Mouse (Mus musculus) T-helper 2 cell (primary cell): ENCODE results near the gene Nr2f2.

Source experiments
- in situ Hi-C: fragments of 300-600 bp; cut with MboI, MseI; formaldehyde crosslinking; loops from one replicate; pipeline ENCODE4 v1.15.1; 2025; ENCODE audit warnings: high pct_unique_total_duplicates

The Nr2f2 gene

DNA sequence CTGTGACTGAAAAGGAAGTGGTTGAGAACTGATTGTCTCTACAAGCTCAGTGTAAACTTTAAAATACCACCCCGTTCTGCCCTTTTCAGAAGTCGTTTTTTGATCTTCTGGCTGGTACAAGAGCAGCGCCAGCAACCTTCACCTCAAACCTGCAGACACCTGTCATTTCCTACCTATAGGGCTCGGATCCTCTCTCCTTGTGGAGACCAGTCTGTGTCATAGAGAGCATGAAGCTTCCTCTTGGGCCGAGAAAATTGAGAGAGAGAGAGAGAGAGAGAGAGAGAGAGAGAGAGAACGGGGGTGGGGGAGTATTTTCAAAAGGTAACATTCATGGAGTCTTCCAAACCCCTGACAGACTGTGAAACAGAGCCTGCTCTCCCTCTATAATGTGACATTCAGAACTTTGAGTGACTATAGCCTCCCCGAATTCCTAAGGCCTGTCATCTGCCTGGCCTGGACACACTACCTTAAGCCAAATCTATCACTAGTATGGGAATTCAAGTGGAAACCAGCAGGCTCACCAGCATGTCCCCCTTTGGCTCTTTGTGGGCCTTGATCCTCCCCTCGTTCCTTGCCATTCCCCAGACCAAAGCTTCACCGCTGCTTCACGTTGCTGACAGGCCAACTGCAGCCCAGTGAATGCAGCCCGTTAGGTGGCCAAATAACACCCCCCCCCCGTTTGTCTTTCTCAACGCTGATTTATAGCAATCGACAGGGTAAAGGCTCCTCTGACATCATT lies 33.4 kb downstream of the Nr2f2 start:
- in situ Hi-C loops = no loop called here

DNA sequence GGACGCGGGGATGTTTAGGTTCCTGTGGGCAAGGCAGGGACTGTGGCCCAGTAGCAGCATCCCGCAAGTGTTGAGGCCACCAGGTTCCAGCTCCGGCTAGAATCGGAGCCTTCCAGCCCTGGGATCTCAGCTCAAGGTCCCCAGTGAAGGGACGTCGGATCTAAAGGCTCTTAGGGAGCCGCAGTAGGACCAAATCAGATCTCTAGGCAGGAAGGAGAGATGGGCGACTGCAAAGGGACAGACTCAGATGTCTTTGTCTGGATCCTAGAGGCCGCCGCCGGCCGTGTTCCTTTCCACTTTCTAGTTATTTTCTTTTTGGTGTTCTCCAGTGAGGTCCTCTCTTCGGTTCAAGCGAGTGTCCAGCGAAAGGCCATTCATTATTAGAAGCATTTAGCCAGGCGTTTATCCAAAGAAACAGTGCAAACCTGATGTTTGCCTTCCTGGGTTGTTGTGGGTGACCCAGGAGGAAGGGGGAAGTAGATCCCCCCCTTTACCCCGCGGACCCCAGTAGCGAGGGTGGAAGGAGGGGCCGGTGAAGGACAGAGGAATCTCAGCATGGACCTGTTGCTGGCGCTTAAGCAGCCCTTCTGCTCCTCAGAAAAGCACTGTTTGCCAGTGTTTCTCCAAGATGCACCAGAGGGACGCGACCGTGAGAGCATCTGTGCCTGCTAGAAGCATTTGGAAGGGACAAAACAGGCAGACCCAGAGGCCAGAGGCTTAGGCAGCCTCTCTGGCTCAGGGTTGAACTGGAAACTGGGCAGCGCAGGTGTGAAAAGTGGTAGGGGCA lies 34.3 kb downstream of the Nr2f2 start:
- in situ Hi-C loops = no loop called here

DNA sequence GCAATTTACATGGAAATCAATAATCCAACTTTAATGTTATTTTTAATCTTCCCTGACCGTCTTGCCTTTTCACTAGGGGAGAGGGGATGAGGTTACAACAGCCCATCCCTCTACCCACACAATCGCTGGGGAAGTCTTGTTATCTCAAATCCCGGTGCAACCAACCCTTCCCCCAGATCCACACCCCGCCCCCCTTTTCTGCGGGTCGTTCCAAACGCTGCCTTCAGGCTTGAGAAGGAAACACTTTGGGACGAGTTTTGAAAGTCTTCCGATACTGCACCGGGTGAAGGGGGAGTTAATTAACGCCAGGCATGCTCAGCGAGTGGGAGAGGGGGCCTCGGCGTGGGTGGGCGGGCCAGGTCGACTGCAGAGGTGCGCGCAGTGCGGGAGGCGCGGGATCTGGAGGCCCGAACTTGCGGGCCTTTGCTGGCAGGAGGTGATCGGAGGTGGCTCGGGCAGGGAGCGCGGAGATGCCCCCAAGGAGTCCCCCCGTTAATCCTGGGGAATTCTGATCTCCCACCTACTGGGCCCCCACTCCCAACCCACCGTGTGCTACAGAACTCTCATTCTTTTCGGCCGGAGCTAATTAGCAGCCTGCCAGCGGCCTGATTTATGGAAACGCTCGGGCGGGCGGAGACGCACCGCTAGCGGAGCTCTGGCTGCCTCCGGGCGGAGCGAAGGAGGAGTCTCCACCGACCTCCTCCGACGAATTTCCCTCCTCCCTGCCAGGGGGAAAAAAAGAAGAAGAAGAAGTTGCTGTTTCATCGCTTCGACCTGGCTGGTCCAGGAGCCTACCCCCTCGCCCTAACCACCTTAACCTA lies 35.1 kb downstream of the Nr2f2 start:
- in situ Hi-C loops = no loop called here

DNA sequence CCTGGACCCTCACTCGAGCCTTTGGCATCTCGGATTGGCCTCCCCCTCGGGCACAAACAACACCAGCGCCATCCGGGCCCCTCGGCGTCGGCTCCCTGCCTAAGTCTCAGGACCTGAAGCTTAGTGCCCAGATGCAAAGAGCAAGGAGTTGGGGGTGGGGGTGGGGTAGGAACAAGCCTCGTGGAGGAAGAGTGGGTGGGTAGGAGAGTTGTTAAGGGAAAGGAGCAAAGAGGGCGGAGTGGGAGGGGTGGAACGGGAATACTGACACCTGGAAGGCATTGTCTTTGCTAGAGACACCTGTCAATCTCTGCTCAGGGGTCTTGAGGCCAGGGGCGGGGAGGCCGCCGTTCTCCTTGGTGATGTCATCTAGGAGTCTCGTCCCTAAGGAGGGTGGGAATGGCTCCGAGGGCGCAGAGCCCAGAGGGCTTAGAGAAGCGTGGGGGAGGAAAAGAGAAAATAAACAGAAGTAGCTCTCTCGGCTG lies 35.7 kb downstream of the Nr2f2 start:
- in situ Hi-C loops = no loop called here

DNA sequence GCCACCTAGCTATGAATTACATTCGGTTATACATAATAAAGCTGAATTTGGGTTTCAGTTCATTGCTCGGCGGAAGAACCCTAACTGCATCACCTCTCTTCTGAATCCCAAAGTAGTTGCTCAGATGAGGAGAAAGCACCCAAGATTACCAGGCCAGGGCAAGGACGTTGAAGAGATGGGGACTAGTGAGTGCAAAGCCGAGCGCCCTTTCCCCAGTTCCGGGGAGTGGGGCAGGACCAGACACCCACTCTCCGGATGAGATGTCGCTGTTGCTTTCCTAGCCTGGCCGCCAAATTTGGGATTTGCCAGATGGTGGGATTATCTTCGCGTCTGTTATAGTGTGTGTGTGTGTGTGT lies 36.4 kb downstream of the Nr2f2 start:
- in situ Hi-C loops = no loop called here

DNA sequence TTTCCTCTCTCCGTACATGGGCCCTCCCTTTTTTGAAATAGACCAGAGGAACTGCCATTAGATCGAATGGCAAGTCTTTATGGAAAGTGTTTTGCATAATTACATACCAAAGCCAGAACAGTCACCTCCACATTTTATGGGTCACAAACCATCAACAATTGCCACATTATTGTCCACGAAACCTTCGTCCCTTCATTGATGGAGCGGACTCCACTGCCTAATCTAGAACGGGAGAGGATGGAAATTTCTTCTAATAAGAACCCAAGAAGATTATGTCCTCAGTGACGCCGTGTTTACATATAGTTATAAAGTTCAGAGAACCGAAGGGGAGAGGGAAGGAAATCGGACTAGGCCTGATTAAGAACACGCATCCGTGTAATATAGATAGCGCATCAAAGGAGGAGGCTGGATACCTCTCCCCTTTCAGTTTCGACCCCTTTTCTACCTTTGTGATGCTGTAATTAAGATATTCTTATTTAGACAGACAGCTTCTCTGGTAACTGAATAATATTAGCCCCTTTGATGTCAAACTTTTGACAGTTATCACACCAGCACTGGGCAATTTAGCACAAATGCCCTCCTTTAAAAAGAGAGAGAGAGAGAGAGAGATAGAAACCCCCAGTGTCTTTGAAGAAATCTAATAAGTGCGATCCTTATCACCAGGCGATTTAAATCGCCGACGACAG lies 36.9 kb downstream of the Nr2f2 start:
- in situ Hi-C loops = no loop called here

DNA sequence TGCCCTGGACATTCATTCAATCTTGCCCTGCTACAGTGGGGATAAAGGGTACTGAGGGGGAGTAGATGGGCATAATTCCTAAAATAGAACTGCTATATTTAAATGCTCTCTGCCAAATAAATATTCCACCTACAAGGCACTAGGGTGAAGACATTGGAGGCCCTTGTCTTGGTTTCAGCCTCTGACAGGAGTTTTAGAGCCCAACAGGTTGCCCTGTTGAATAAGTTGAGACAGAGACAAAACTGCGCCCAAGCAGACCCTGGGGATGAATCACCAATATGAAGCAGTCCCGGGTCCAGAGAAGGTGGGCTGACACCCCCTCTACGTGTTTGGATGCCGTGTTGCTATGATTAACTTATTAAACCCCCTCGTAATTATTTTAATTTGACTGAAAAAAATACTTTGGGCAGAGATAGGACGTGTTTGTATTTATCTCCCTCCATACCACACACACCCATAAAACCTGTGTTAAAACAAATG lies 37.5 kb downstream of the Nr2f2 start:
- in situ Hi-C loops = no loop called here

DNA sequence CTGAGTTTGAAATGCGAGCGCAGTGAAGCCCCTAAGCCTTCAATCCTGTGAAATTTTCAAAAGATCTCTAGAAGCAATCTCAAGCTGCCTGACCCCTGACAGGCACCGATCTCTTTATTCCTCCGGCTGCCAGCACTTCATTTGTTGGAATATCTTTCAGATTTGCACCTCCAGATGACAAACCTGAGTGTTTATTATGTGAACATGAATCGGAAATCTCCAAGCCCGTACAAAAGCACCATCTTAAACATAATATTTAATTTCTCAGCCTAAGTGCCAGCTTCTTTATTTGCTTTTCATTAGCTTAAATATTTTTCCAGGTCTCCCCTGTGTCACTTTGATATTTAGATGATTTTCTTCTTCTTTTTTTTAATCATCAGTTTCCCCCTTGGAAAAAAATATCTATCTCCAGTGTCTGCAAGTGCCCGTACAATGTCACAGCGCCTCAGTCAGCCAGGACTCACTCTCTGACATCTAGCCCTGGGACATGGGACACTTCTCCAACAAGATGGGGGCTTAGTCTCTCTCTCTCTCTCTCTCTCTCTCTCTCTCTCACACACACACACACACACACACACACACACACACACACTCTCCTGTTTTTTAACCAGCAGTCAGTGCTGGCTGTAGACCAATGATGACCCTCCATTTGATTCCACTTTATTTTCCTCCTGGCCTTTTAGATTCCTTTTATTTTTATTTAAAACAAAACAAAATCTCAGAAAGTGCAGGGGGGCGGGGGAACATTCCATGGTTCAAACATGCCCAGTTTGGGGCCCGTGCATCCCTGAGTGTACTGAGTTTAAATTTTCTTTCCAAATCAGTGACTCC lies 38.1 kb downstream of the Nr2f2 start:
- in situ Hi-C loops = no loop called here

DNA sequence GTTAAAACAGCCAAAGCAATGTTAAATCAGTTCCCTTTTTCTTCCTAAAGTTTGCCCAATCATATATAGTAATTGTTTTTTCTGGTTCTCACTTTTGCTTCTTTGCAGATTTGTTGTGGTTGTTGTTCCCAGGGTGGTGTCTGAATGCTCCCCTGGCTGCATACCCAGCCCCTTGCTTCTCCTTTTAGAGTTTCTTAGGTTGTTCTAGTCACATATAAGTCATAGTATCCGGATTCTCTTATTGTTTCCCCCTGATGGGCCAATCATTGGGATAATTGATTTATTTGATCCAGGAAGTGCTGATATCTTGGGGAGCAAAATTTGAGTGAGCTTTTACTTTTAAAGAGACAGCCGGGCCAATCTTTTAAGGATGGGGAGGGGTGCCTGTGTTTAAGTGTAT lies 39.3 kb downstream of the Nr2f2 start:
- in situ Hi-C loops = no loop called here

DNA sequence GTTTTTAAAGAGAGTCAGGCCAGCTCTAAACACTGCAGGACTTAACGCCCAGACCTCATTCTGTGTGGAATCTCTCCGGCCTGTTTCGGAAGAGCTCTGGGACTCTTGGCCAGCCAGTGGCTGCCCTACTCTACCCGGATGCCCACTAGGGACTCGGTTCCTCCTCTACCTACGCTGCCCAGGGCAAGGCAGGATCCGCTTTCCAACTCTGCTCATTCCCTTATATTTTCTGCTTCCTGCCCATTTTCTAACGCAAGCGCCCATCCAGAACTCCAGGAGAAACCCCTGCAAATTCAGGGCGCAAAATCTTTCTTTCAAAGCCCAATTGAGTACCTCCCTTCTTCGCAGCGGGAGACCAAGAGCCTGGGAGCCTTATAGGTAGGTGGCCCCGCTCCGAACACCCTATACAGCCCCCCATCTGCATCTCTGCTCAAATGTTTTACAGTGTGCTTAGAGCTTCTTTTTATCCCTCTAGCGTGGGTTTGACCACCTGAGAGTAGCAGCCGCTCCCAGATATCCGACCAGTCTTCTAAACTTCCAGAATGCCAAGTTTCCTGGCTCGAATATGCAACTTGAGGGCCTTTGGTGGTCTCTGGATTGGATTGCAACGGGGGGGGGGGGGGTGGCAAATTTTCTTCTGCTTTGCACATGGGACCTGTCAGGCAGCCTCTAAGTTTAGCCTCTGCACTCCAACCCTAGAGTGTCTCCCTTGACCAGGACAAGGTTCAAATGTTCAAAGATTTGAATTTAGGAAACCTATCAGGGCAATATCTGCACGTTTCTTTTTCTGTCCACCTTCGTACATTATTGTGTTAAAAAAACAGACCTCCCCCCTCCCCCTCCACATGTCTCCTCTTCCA lies 40.1 kb downstream of the Nr2f2 start:
- in situ Hi-C loops = no loop called here

DNA sequence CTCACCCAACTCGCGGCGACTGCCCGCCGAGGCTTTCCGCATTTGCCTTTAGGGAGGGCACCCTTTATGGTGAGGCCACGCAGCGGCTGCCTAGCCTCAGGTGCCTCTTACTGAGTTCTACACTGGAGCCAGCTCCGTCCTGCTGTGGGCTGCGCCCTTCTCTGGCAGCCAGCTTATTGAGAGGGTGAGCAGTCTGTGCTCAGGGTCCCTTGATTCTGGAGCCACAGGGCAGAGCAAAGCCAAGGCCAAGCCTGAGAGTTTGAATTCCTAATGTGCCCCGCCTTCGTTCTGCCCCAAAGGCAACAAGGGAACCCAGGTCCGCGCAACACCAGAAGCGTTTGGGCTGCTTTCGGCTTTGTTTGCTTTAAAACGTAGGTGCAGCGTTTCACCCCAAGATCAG lies 41.2 kb downstream of the Nr2f2 start:
- in situ Hi-C loops = no loop called here

DNA sequence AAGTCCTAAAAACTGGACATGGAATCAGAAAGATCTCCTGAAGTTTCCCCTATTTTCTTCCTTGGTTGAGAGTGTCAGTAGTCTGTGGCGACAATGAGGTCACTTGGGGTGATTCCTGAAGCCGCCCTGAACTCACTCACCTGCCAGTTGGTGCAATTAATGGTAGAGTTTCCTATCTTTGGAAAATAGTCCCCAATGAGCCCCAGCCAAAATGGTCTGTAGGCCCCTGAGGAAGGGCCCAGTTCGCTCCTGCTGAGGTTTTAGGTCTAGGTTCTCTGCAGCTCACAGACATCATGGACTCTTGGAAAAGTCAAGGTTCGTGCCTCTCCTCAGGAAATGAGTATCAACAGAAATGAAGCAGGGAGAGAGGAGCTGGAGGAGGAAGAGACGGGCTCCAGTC lies 42.0 kb downstream of the Nr2f2 start:
- in situ Hi-C loops = no loop called here

DNA sequence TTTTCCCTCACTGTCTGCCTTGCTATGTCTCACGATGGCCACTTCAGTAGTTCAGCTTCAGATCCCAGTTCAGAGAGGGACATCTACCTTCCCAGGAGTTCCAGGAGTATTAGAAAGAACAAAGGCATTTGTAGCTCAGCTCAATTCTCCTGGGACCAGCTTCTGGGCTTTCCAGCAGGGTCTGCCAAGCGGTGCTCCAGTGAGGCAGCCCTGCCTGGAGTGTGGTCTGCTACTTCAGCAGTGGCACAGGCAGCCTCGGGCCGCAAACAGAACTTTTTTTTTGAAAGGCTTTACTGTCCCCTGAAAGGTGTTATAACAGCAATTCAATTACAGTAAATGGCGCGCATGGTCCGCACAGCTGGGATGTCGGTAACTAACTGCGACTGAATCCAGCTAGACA lies 42.5 kb downstream of the Nr2f2 start:
- in situ Hi-C loops = no loop called here

DNA sequence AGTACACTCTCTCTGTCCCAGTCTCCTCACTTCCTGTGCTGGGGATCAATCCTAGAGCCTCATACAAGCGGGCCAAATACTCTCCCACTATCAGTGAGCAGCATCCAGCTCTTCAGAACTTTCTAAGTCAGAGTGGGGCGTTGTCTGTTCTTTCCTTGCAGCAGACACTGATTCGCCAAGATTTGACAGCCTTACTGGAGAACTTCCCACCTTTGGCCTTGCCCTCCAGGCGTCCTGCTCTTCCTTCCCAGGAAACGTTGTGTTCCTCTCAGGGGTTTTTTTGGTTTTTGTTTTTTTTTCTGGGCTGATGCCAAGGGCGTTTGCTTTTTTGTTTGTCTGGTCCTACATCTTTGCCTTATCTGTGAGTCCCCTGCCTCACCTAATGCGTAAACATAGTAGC lies 60.8 kb downstream of the Nr2f2 start:
- in situ Hi-C loops = no loop called here

DNA sequence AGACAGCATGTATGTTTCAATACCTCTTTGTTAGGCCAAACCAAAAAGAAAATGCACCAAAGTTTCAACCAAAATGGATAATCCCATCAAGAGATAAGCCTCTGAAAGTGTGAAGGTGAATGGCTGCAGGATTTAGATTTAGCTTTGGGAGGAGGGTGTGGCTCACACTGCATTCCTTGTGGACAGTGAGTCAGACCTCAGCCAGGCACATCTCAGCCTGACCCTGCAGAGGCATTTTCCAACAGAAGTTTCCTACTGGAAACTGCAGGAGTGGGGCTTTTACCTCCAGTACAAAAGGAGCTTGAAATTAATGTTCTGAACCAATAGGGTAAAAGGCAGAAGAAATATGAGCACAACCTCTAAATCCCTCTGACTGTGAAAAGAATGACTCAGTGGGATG lies 62.1 kb downstream of the Nr2f2 start:
- in situ Hi-C loops = no loop called here
